Mouse (Mus musculus): Measurements from ENCODE around the gene Gm37240. TPM values are rescaled to one million over a fixed set of nuclear protein-coding genes. Genes with fewer than 3 reads are reported as not detected.

The Gm37240 gene
- polyA plus RNA-seq, 1 experiment from 2014 or later = 3.2 TPM

DNA sequence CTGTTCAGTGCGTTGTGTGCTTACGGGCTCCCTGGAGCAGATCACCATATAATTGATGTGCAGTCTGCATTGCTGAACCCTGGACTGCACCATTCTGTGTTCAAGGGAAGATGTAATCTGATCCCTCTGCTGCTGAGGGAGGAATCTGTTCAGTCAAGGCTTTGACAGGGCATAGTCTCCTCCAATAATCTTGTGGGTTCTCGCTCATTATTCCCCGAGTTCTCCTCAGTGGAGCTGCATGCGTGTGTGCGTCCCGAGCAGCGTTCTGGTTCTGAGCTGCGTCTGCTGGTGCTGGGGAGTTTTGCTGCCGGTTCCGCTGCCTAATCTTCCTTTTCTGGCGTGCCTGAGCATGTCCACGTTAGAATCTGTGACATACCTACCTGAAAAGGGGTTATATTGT is 935.2 kb downstream of the Gm37240 start:
- Histone ChIP-seq H3K36me3 (replicated peaks; ENCODE audit: control insufficient read depth, insufficient read depth, low read depth, low read length) (no peaks in the 10 kb centered on the region), H3K4me2 (ENCODE audit: low read depth, low read length) (peak overlapping the region; percentile 60), H3K4me3 (ENCODE audit: low read depth, low read length) (peak overlapping the region; percentile 33), H3K4me1 (ENCODE audit: control insufficient read depth, insufficient read depth, low read length) (no peaks in the 10 kb centered on the region), H3K27me3 (ENCODE audit: control insufficient read depth, insufficient read depth, low read length) (no peaks in the 10 kb centered on the region), H3K9me3 (replicated peaks; ENCODE audit: control insufficient read depth, low read length) (no peaks in the 10 kb centered on the region), H3K27ac (replicated peaks; ENCODE audit: low read depth, low read length) (0 out of 2 replicates have a peak overlapping the region, but pooled peaks have one; percentile 41), H3K9ac (replicated peaks; ENCODE audit: low read length) (peak overlapping the region; percentile 50; the same call in 1 of the 2 replicates)
- WGBS = 7% methylated on average over 13 of the region's 13 CpGs
- DNase-seq (ENCODE audit: low spot score) (peak; percentile 87), ATAC-seq (replicated peaks; ENCODE audit: insufficient number of reproducible peaks, low FRiP score, low TSS enrichment, low read depth) (peak; percentile 98)

GRCm38 (mm10) chr3:84951698-84952097 is 935.6 kb downstream of the Gm37240 start:
- ATAC-seq (replicated peaks; ENCODE audit: insufficient number of reproducible peaks, low FRiP score, low TSS enrichment, low read depth) (no peak), DNase-seq (ENCODE audit: low spot score) (no peak)
- Histone ChIP-seq H3K36me3 (replicated peaks; ENCODE audit: control insufficient read depth, insufficient read depth, low read depth, low read length) (no peaks in the 10 kb centered on the region), H3K9me3 (replicated peaks; ENCODE audit: control insufficient read depth, low read length) (no peaks in the 10 kb centered on the region), H3K27ac (replicated peaks; ENCODE audit: low read depth, low read length) (no peak overlapping the region), H3K4me1 (ENCODE audit: control insufficient read depth, insufficient read depth, low read length) (no peaks in the 10 kb centered on the region), H3K4me3 (ENCODE audit: low read depth, low read length) (peak overlapping the region; percentile 33), H3K9ac (replicated peaks; ENCODE audit: low read length) (no peak overlapping the region), H3K27me3 (ENCODE audit: control insufficient read depth, insufficient read depth, low read length) (no peaks in the 10 kb centered on the region), H3K4me2 (ENCODE audit: low read depth, low read length) (peak overlapping the region; percentile 60)
- 51% methylated on average over 2 of the region's 2 CpGs for WGBS

GRCm38 (mm10) chr3:84949387-84949786 is 937.9 kb downstream of the Gm37240 start:
- Histone ChIP-seq H3K4me2 (ENCODE audit: low read depth, low read length) (no peak overlapping the region), H3K27me3 (ENCODE audit: control insufficient read depth, insufficient read depth, low read length) (no peaks in the 10 kb centered on the region), H3K36me3 (replicated peaks; ENCODE audit: control insufficient read depth, insufficient read depth, low read depth, low read length) (no peaks in the 10 kb centered on the region), H3K9ac (replicated peaks; ENCODE audit: low read length) (no peak overlapping the region), H3K9me3 (replicated peaks; ENCODE audit: control insufficient read depth, low read length) (no peaks in the 10 kb centered on the region), H3K4me3 (ENCODE audit: low read depth, low read length) (no peak overlapping the region), H3K27ac (replicated peaks; ENCODE audit: low read depth, low read length) (no peak overlapping the region), H3K4me1 (ENCODE audit: control insufficient read depth, insufficient read depth, low read length) (no peaks in the 10 kb centered on the region)
- WGBS = 95% methylated on average over 4 of the region's 4 CpGs
- ATAC-seq (replicated peaks; ENCODE audit: insufficient number of reproducible peaks, low FRiP score, low TSS enrichment, low read depth) = no peak
- no peak for DNase-seq (ENCODE audit: low spot score)

GRCm38 (mm10) chr3:84946381-84946780 is 940.9 kb downstream of the Gm37240 start:
- no peaks in the 10 kb centered on the region for H3K9me3 ChIP-seq (replicated peaks; ENCODE audit: control insufficient read depth, low read length)
- H3K9ac ChIP-seq (replicated peaks; ENCODE audit: low read length) = no peak overlapping the region
- no peaks in the 10 kb centered on the region for H3K27me3 ChIP-seq (ENCODE audit: control insufficient read depth, insufficient read depth, low read length)
- DNase-seq (ENCODE audit: low spot score) (no peak), ATAC-seq (replicated peaks; ENCODE audit: insufficient number of reproducible peaks, low FRiP score, low TSS enrichment, low read depth) (no peak)
- no peak overlapping the region for H3K4me2 ChIP-seq (ENCODE audit: low read depth, low read length)
- H3K4me1 ChIP-seq (ENCODE audit: control insufficient read depth, insufficient read depth, low read length) = no peaks in the 10 kb centered on the region
- H3K36me3 ChIP-seq (replicated peaks; ENCODE audit: control insufficient read depth, insufficient read depth, low read depth, low read length) = no peaks in the 10 kb centered on the region
- H3K4me3 ChIP-seq (ENCODE audit: low read depth, low read length) = no peak overlapping the region
- 89% methylated on average over 1 of the region's 1 CpGs for WGBS
- H3K27ac ChIP-seq (replicated peaks; ENCODE audit: low read depth, low read length) = no peak overlapping the region

- Histone ChIP-seq H3K36me3 (replicated peaks; ENCODE audit: control insufficient read depth, insufficient read depth, low read depth, low read length) (no peaks in the 10 kb centered on the region), H3K9ac (replicated peaks; ENCODE audit: low read length) (no peak overlapping the region), H3K9me3 (replicated peaks; ENCODE audit: control insufficient read depth, low read length) (no peaks in the 10 kb centered on the region), H3K27me3 (ENCODE audit: control insufficient read depth, insufficient read depth, low read length) (no peaks in the 10 kb centered on the region), H3K4me3 (ENCODE audit: low read depth, low read length) (no peak overlapping the region), H3K4me2 (ENCODE audit: low read depth, low read length) (no peak overlapping the region), H3K27ac (replicated peaks; ENCODE audit: low read depth, low read length) (no peak overlapping the region), H3K4me1 (ENCODE audit: control insufficient read depth, insufficient read depth, low read length) (no peaks in the 10 kb centered on the region)
- 92% methylated on average over 3 of the region's 3 CpGs for WGBS
- ATAC-seq (replicated peaks; ENCODE audit: insufficient number of reproducible peaks, low FRiP score, low TSS enrichment, low read depth) (no peak), DNase-seq (ENCODE audit: low spot score) (no peak)
These were observed 942.4 kb downstream of the Gm37240 start for GRCm38 (mm10) chr3:84944933-84945332.

DNA sequence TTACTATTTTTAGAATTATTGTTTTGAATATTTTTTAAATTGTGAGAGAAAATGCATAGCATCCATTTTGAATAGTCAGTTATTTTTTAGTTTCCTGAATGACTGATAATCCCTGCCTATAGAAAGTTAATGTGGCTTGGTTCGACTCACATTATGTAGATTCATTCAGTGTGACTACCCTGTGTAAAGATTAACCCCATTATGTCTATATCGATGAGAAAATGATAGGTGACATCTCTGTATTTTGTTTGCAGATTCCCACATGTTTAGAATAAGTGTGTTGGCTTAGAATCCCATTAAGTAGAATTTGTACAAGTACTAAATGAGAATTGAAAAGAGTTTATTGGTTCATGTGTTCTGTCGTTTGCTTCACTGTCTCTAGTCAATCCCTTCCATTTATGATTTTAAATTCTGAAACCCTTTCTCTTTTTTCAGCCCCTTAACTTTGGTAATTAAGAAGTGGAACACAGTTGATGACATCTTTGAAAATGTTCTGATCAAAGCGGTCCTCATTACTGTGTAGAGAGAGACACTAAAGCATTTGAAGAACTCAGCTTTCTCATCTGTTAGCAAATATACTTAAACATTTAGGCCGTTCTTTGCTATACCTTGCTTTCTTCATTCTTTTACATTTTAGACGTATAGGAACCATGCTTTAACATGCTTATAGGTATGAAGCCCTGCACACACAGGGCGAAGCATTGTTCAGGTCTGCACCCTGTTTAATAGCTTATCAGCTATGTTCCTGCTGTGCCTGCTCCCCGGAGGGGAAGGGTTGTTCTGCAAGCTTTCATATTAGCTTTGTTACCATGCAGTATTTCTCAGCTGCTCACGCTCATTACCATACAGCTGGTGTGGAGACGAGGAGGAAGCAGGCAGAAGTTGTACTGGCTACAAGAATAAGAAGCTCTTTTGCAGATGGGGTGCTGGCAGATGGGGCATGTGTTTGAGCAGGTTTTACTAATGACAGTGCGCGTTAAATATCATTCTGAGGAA is 949.7 kb downstream of the Gm37240 start:
- peak; percentile 67; the same call in 1 of the 2 replicates for ATAC-seq (replicated peaks; ENCODE audit: insufficient number of reproducible peaks, low FRiP score, low TSS enrichment, low read depth)
- Histone ChIP-seq H3K27ac (replicated peaks; ENCODE audit: low read depth, low read length) (no peak overlapping the region), H3K4me2 (ENCODE audit: low read depth, low read length) (no peak overlapping the region), H3K4me1 (ENCODE audit: control insufficient read depth, insufficient read depth, low read length) (no peaks in the 10 kb centered on the region), H3K36me3 (replicated peaks; ENCODE audit: control insufficient read depth, insufficient read depth, low read depth, low read length) (no peaks in the 10 kb centered on the region), H3K9me3 (replicated peaks; ENCODE audit: control insufficient read depth, low read length) (no peaks in the 10 kb centered on the region), H3K4me3 (ENCODE audit: low read depth, low read length) (no peak overlapping the region), H3K9ac (replicated peaks; ENCODE audit: low read length) (no peak overlapping the region), H3K27me3 (ENCODE audit: control insufficient read depth, insufficient read depth, low read length) (no peaks in the 10 kb centered on the region)
- 72% methylated on average over 12 of the region's 12 CpGs for WGBS
- DNase-seq (ENCODE audit: low spot score) = peak; percentile 21

- 90% methylated on average over 5 of the region's 5 CpGs for WGBS
- H3K27ac ChIP-seq (replicated peaks; ENCODE audit: low read depth, low read length) = no peak overlapping the region
These were observed 950.4 kb downstream of the Gm37240 start for GRCm38 (mm10) chr3:84936956-84937355.

DNA sequence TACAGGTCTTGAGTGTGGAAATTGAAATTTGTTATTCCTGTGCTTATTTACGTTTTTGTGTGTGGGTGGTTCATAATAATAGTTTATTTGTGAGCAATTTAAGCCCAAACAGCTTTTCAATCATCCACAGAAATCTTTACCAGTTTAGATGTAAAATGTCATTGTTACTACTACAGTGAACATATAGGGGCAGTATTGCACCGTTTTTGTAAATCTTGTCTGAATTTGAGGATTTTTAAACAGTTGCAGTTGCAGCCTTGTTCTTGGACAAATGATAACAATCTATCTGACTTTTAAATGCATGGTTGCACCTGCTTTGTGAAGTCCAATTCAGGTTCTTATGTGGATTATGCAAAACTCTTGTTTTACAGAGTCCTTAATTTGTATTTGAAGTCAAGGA is 951.1 kb downstream of the Gm37240 start:
- peak; percentile 45 for DNase-seq (ENCODE audit: low spot score)
- no peaks in the 10 kb centered on the region for H3K36me3 ChIP-seq (replicated peaks; ENCODE audit: control insufficient read depth, insufficient read depth, low read depth, low read length)
- H3K9ac ChIP-seq (replicated peaks; ENCODE audit: low read length) = no peak overlapping the region
- no peaks in the 10 kb centered on the region for H3K9me3 ChIP-seq (replicated peaks; ENCODE audit: control insufficient read depth, low read length)
- 47% methylated on average over 2 of the region's 2 CpGs for WGBS
- no peak overlapping the region for H3K27ac ChIP-seq (replicated peaks; ENCODE audit: low read depth, low read length)
- H3K4me1 ChIP-seq (ENCODE audit: control insufficient read depth, insufficient read depth, low read length) = no peaks in the 10 kb centered on the region
- H3K4me3 ChIP-seq (ENCODE audit: low read depth, low read length) = no peak overlapping the region
- ATAC-seq (replicated peaks; ENCODE audit: insufficient number of reproducible peaks, low FRiP score, low TSS enrichment, low read depth) = no peak
- no peak overlapping the region for H3K4me2 ChIP-seq (ENCODE audit: low read depth, low read length)
- no peaks in the 10 kb centered on the region for H3K27me3 ChIP-seq (ENCODE audit: control insufficient read depth, insufficient read depth, low read length)

More at GRCm38 (mm10) chr3:84936956-84937355, 950.4 kb downstream of the Gm37240 start:
- no peaks in the 10 kb centered on the region for H3K27me3 ChIP-seq (ENCODE audit: control insufficient read depth, insufficient read depth, low read length)
- no peak overlapping the region for H3K9ac ChIP-seq (replicated peaks; ENCODE audit: low read length)
- DNase-seq (ENCODE audit: low spot score) (no peak), ATAC-seq (replicated peaks; ENCODE audit: insufficient number of reproducible peaks, low FRiP score, low TSS enrichment, low read depth) (no peak)
- no peak overlapping the region for H3K4me2 ChIP-seq (ENCODE audit: low read depth, low read length)
- no peaks in the 10 kb centered on the region for H3K36me3 ChIP-seq (replicated peaks; ENCODE audit: control insufficient read depth, insufficient read depth, low read depth, low read length)
- H3K9me3 ChIP-seq (replicated peaks; ENCODE audit: control insufficient read depth, low read length) = no peaks in the 10 kb centered on the region
- no peaks in the 10 kb centered on the region for H3K4me1 ChIP-seq (ENCODE audit: control insufficient read depth, insufficient read depth, low read length)
- H3K4me3 ChIP-seq (ENCODE audit: low read depth, low read length) = no peak overlapping the region
